Mouse (Mus musculus): ENCODE results near the gene Lrmda.

GRCm38 (mm10) chr14:22055630-22056029, 36.1 kb downstream of the Lrmda start:
- TF ChIP-seq E2F4 (IDR thresholded peaks at IDR 0.05; ENCODE audit: borderline replicate concordance, low read depth, low read length) (no peak), GABPA (IDR thresholded peaks at IDR 0.05; ENCODE audit: low read depth, low read length) (no peak)
